Mouse (Mus musculus) layer of hippocampus, postnatal 14 days (tissue): ENCODE measurements around the gene Cops2. TPM values are rescaled to one million over a fixed set of nuclear protein-coding genes. Genes with fewer than 3 reads are reported as not detected.
A peak's percentile ranks its signal among the peaks of the same experiment; 100 is the strongest.

Source experiments
- DNase-seq, 2 experiments: peaks; one replicate each; pipeline ENCODE4 v3.0.0; 2021 to 2022; ENCODE audit warnings: low spot score in 2 of 2, mixed read lengths in 1 of 2
- total RNA-seq, 2 experiments: library from RNA; stranded (reverse); gene quantifications; 2 replicates each; pipeline ENCODE4 v1.2.3; 2021

Gene Cops2
- total RNA-seq, 2 experiments from 2014 or later, result 110 to 116 TPM

GRCm38 (mm10) chr2:125783868-125784267, 75.1 kb downstream of the Cops2 start:
- DNase-seq, result no peak

GRCm38 (mm10) chr2:125782719-125783109, 76.2 kb downstream of the Cops2 start, which contains the start of gene Secisbp2l:
TSS of gene Secisbp2l (minus strand) at chr2:125782870.
- DNase-seq, result peak; percentile 91 to 95

DNA sequence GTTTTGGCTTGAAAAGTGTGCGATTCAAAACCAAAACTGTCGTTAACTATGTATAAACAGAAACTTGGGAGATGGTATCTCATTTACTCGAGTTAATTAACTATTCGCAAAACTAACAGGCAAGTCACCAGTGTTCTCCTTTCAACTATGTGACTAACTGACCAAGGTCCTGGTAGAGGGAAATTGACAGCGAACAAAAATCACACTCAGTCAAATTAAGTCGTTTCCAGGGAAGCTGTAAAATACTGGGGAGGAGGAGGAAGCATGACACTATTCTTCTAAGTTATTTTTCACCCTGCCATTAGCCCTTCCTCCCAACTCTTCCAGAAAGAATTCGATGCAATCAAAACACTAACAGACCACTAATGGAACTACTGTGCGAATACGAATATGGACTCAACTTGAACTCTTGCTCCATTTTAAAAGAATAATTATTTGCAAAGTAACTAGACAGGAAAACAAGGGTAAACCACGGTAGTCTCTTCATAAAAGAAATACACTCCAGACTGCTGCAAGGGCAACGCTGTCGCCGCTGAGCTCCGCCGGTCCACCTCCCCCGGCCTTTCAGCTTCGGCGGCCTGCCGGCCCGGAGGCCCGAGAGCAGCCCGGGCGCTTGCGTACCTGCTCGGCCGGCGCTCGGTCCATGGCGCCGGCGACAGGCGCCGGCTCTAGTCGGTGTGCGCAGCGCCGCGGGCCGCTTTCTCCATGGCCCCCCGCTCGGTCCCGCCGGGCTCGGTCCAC, 76.8 kb downstream of the Cops2 start:
- peak in 1 of 2 experiments; percentile 12 for DNase-seq

- DNase-seq, result no peak
Observed at GRCm38 (mm10) chr2:125781006-125781405, 77.9 kb downstream of the Cops2 start.

Other genes with a start within 250 kb of the Cops2 start
- 1 to 10 TPM; 2.9 to 3.0 TPM for gene Cep152, start 234.0 kb downstream of the Cops2 start, total RNA-seq
- gene Eid1, start 186.0 kb downstream of the Cops2 start, total RNA-seq, result 100 to 1,000 TPM; 323 to 341 TPM
- gene Shc4, start 135.0 kb downstream of the Cops2 start, total RNA-seq, result 1 to 10 TPM; 5.8 to 7.3 TPM
- gene Secisbp2l, start 76.3 kb downstream of the Cops2 start, total RNA-seq, result 100 to 1,000 TPM; 114 to 121 TPM
- gene Galk2, start within 50 bp of the Cops2 start, total RNA-seq, result 10 to 100 TPM; 26.4 to 27.1 TPM
- 1 to 10 TPM; 1.1 to 1.9 TPM for gene Fgf7, start 175.5 kb upstream of the Cops2 start, total RNA-seq